Mouse (Mus musculus) cerebellum, adult 2 months (tissue): ENCODE measurements around the gene Zbtb1. TPM values are rescaled to one million over a fixed set of nuclear protein-coding genes. Genes with fewer than 3 reads are reported as not detected.

ENCODE experiments used
- DNase-seq, 2 experiments: peaks; one replicate each; pipeline ENCODE4 v3.0.0; 2021
- H3K27ac ChIP-seq: fragments of 200-500 bp; 2 replicates; pipeline ENCODE4 v1.5.1; 2012; ENCODE audit warnings: low read length, control low read depth, inconsistent platforms; ENCODE audit not compliant: insufficient read depth
- H3K27me3 ChIP-seq: fragments of 200-500 bp; 2 replicates; pipeline ENCODE4 v1.6.1; 2012; ENCODE audit warnings: inconsistent platforms, mild to moderate bottlenecking, low read length, moderate library complexity; ENCODE audit not compliant: control insufficient read depth, insufficient read depth
- H3K4me1 ChIP-seq: fragments of 200-500 bp; 2 replicates; pipeline ENCODE4 v1.6.1; 2011; ENCODE audit warnings: low read length; ENCODE audit not compliant: control insufficient read depth, insufficient read depth
- H3K4me3 ChIP-seq: fragments of 200-500 bp; replicated peaks from 2 replicates; pipeline ENCODE3; 2011; ENCODE audit warnings: mild to moderate bottlenecking, low read depth, low read length, control low read depth; ENCODE audit not compliant: insufficient read depth
- CTCF ChIP-seq: fragments of 200-500 bp; IDR thresholded peaks from 2 replicates; pipeline ENCODE4 v1.5.1; 2011; ENCODE audit warnings: low read depth, mild to moderate bottlenecking, control low read depth, low read length, moderate library complexity, borderline replicate concordance; ENCODE audit not compliant: insufficient read depth
- POLR2A ChIP-seq: fragments of 200-500 bp; IDR thresholded peaks from 2 replicates; pipeline ENCODE4 v1.6.1; 2011; ENCODE audit warnings: low read length, control low read depth, borderline replicate concordance; ENCODE audit not compliant: insufficient read depth
- WGBS: fragments of 180-500 bp; shearing (Covaris S2); methylation state at CpG from one replicate; pipeline ENCODE4 v1.1.7; 2018; 5-methylcytosine and 5-hydroxymethylcytosine counted together
- polyA plus RNA-seq: library from polyadenylated mRNA; depleted of rRNA; stranded (reverse); fragments of >200 nt; gene quantifications from 2 replicates; pipeline ENCODE4 v1.2.3, GENCODE M21; 2012; rRNA removed

The Zbtb1 gene
- polyA plus RNA-seq, 1 experiment, result 3.3 TPM

- H3K27me3 ChIP-seq, result no peaks in the 10 kb centered on the region
- TF ChIP-seq CTCF (no peak), POLR2A (no peak)
Observed at GRCm38 (mm10) chr12:76444359-76444772, 74.3 kb downstream of the Zbtb1 start.

GRCm38 (mm10) chr12:76444862-76445261 is 74.8 kb downstream of the Zbtb1 start:
- DNase-seq, result no peak
- Histone ChIP-seq H3K27ac (no peak overlapping the region), H3K27me3 (no peaks in the 10 kb centered on the region), H3K4me1 (no peaks in the 10 kb centered on the region), H3K4me3 (no peak overlapping the region)
- no peak for TF ChIP-seq POLR2A
- TF ChIP-seq CTCF, result no peak
- WGBS, result 77% methylated on average over 6 of the region's 6 CpGs

More at GRCm38 (mm10) chr12:76444359-76444772, 74.3 kb downstream of the Zbtb1 start:
- no peak overlapping the region for H3K27ac ChIP-seq
- WGBS, result 72% methylated on average over 10 of the region's 10 CpGs
- no peak overlapping the region for H3K4me3 ChIP-seq
- H3K4me1 ChIP-seq, result no peaks in the 10 kb centered on the region
- no peak for DNase-seq

- TF ChIP-seq CTCF (no peak), POLR2A (no peak)
- H3K27ac ChIP-seq, result no peak overlapping the region
- H3K27me3 ChIP-seq, result no peaks in the 10 kb centered on the region
- WGBS, result 83% methylated on average over 11 of the region's 11 CpGs
- no peaks in the 10 kb centered on the region for H3K4me1 ChIP-seq
- H3K4me3 ChIP-seq, result no peak overlapping the region
- DNase-seq, result no peak
Observed at GRCm38 (mm10) chr12:76446201-76446600, 76.1 kb downstream of the Zbtb1 start.

Other genes with a start within 250 kb of the Zbtb1 start
- gene Esr2, start 193.0 kb upstream of the Zbtb1 start, polyA plus RNA-seq, result 0.07 and 0.10 TPM in 2 replicates
- gene Tex21, start 123.5 kb upstream of the Zbtb1 start, polyA plus RNA-seq, result not detected in 2 replicates
- 44.4 and 52.6 TPM in 2 replicates for gene Mthfd1, start 115.0 kb upstream of the Zbtb1 start, polyA plus RNA-seq
- 3.8 and 4.4 TPM in 2 replicates for gene Akap5, start 45.4 kb upstream of the Zbtb1 start, polyA plus RNA-seq
- gene Zbtb25, start 664 bp upstream of the Zbtb1 start, polyA plus RNA-seq, result 16.7 and 18.8 TPM in 2 replicates
- 20.0 and 20.6 TPM in 2 replicates for gene Hspa2, start 33.9 kb downstream of the Zbtb1 start, polyA plus RNA-seq
- 0.72 and 0.90 TPM in 2 replicates for gene Ppp1r36, start 47.3 kb downstream of the Zbtb1 start, polyA plus RNA-seq
- gene Plekhg3, start 160.6 kb downstream of the Zbtb1 start, polyA plus RNA-seq, result 30.1 and 34.4 TPM in 2 replicates